Mouse (Mus musculus): ENCODE results near the gene Fbp2.

Fbp2 gene

GRCm38 (mm10) chr13:62857941-62858915 is at the start of gene Fbp2:
Fbp2 (minus strand) TSS chr13:62858422.
- no peak for DNase-seq (ENCODE audit: low read depth, low spot score)

GRCm38 (mm10) chr13:62907527-62908162 is 49.4 kb upstream of the Fbp2 start:
- no peak for DNase-seq (ENCODE audit: low read depth, low spot score)

- DNase-seq (ENCODE audit: low read depth, low spot score), result no peak
These were observed 42.9 kb upstream of the Fbp2 start for GRCm38 (mm10) chr13:62901139-62901538.

- no peak for DNase-seq (ENCODE audit: low read depth, low spot score)
These were observed 39.9 kb upstream of the Fbp2 start for GRCm38 (mm10) chr13:62897927-62898646.

GRCm38 (mm10) chr13:62893044-62893842 is 35.0 kb upstream of the Fbp2 start:
- DNase-seq (ENCODE audit: low read depth, low spot score), result no peak

GRCm38 (mm10) chr13:62889311-62889710 is 31.1 kb upstream of the Fbp2 start:
- no peak for DNase-seq (ENCODE audit: low read depth, low spot score)

- DNase-seq (ENCODE audit: low read depth, low spot score), result no peak
These were observed 29.7 kb upstream of the Fbp2 start, which contains the start of gene Fbp1 for GRCm38 (mm10) chr13:62887712-62888441. Fbp1 (minus strand) TSS chr13:62888282.

- no peak for DNase-seq (ENCODE audit: low read depth, low spot score)
These were observed 26.3 kb upstream of the Fbp2 start for GRCm38 (mm10) chr13:62884536-62884935.

GRCm38 (mm10) chr13:62883925-62884324 is 25.7 kb upstream of the Fbp2 start:
- no peak for DNase-seq (ENCODE audit: low read depth, low spot score)

- DNase-seq (ENCODE audit: low read depth, low spot score), result no peak
These were observed 25.2 kb upstream of the Fbp2 start for GRCm38 (mm10) chr13:62883436-62883835.

- no peak for DNase-seq (ENCODE audit: low read depth, low spot score)
These were observed 24.6 kb upstream of the Fbp2 start for GRCm38 (mm10) chr13:62882856-62883255.

GRCm38 (mm10) chr13:62881336-62881735 is 23.1 kb upstream of the Fbp2 start:
- DNase-seq (ENCODE audit: low read depth, low spot score), result no peak

GRCm38 (mm10) chr13:62879831-62880615 is 21.8 kb upstream of the Fbp2 start:
- no peak for DNase-seq (ENCODE audit: low read depth, low spot score)

- DNase-seq (ENCODE audit: low read depth, low spot score), result no peak
These were observed 21.2 kb upstream of the Fbp2 start for GRCm38 (mm10) chr13:62879411-62879810.

- no peak for DNase-seq (ENCODE audit: low read depth, low spot score)
These were observed 19.0 kb upstream of the Fbp2 start for GRCm38 (mm10) chr13:62877247-62877646.

GRCm38 (mm10) chr13:62876111-62876510 is 17.9 kb upstream of the Fbp2 start:
- DNase-seq (ENCODE audit: low read depth, low spot score), result no peak

GRCm38 (mm10) chr13:62872252-62872651 is 14.0 kb upstream of the Fbp2 start:
- DNase-seq (ENCODE audit: low read depth, low spot score), result no peak

- no peak for DNase-seq (ENCODE audit: low read depth, low spot score)
These were observed 12.4 kb upstream of the Fbp2 start for GRCm38 (mm10) chr13:62870605-62871004.

- no peak for DNase-seq (ENCODE audit: low read depth, low spot score)
These were observed 8.6 kb upstream of the Fbp2 start for GRCm38 (mm10) chr13:62866817-62867216.

Data from c-Kit-negative CD71-positive TER-119-positive erythroid progenitor cells, embryonic 14.5 days (primary cell).